Mouse (Mus musculus): ENCODE data around the gene Gm38392. TPM values are rescaled to one million over a fixed set of nuclear protein-coding genes. Genes with fewer than 3 reads are reported as not detected.

Gene Gm38392
- polyA plus RNA-seq, 1 experiment from 2014 or later, result 0.29 TPM

- H3K27ac ChIP-seq, result no peak overlapping the region
- no peak for DNase-seq (ENCODE audit: low spot score)
- WGBS, result 4% methylated on average over 46 of the region's 48 CpGs
Observed at GRCm38 (mm10) chr3:88241045-88241786, 45.8 kb downstream of the Gm38392 start.

GRCm38 (mm10) chr3:88239446-88239845 lies 47.6 kb downstream of the Gm38392 start:
- no peak overlapping the region for H3K27ac ChIP-seq

More at GRCm38 (mm10) chr3:88241045-88241786, 45.8 kb downstream of the Gm38392 start:
- H3K36me3 ChIP-seq, result no peaks in the 10 kb centered on the region
- peaks cover 14% of the 10 kb centered on the region for H3K4me1 ChIP-seq
- H3K27me3 ChIP-seq (ENCODE audit: insufficient read depth, poor library complexity, severe bottlenecking), result peaks cover 100% of the 10 kb centered on the region
- H3K4me3 ChIP-seq, result peak overlapping the region; percentile 45
- H3K9me3 ChIP-seq, result no peaks in the 10 kb centered on the region

GRCm38 (mm10) chr3:88238866-88239391 lies 48.1 kb downstream of the Gm38392 start:
- no peak for DNase-seq (ENCODE audit: low spot score)
- Histone ChIP-seq H3K27ac (no peak overlapping the region), H3K4me1 (peaks cover 14% of the 10 kb centered on the region), H3K9me3 (no peaks in the 10 kb centered on the region), H3K36me3 (no peaks in the 10 kb centered on the region), H3K4me3 (no peak overlapping the region), H3K27me3 (ENCODE audit: insufficient read depth, poor library complexity, severe bottlenecking) (peaks cover 94% of the 10 kb centered on the region)
- 44% methylated on average over 8 of the region's 8 CpGs for WGBS

More at GRCm38 (mm10) chr3:88239446-88239845, 47.6 kb downstream of the Gm38392 start:
- no peaks in the 10 kb centered on the region for H3K9me3 ChIP-seq
- peaks cover 96% of the 10 kb centered on the region for H3K27me3 ChIP-seq (ENCODE audit: insufficient read depth, poor library complexity, severe bottlenecking)
- whole genome bisulfite sequencing, result 54% methylated on average over 4 of the region's 4 CpGs
- DNase-seq (ENCODE audit: low spot score), result no peak
- H3K36me3 ChIP-seq, result no peaks in the 10 kb centered on the region
- H3K4me1 ChIP-seq, result peaks cover 14% of the 10 kb centered on the region
- no peak overlapping the region for H3K4me3 ChIP-seq

- Histone ChIP-seq H3K36me3 (no peaks in the 10 kb centered on the region), H3K9me3 (no peaks in the 10 kb centered on the region), H3K4me1 (peaks cover 14% of the 10 kb centered on the region), H3K27ac (no peak overlapping the region), H3K4me3 (0 out of 2 replicates have a peak overlapping the region, but pooled peaks have one; percentile 16), H3K27me3 (ENCODE audit: insufficient read depth, poor library complexity, severe bottlenecking) (peaks cover 94% of the 10 kb centered on the region)
- WGBS, result 8% methylated on average over 10 of the region's 10 CpGs
- no peak for DNase-seq (ENCODE audit: low spot score)
Observed at GRCm38 (mm10) chr3:88237556-88238194, 49.3 kb downstream of the Gm38392 start.

GRCm38 (mm10) chr3:88237161-88237555 lies 49.9 kb downstream of the Gm38392 start:
- Histone ChIP-seq H3K27ac (no peak overlapping the region), H3K27me3 (ENCODE audit: insufficient read depth, poor library complexity, severe bottlenecking) (peaks cover 94% of the 10 kb centered on the region), H3K4me1 (peaks cover 16% of the 10 kb centered on the region), H3K36me3 (no peaks in the 10 kb centered on the region), H3K9me3 (no peaks in the 10 kb centered on the region), H3K4me3 (no peak overlapping the region)
- 18% methylated on average over 6 of the region's 6 CpGs for WGBS
- no peak for DNase-seq (ENCODE audit: low spot score)

- DNase-seq (ENCODE audit: low spot score), result no peak
- H3K9me3 ChIP-seq, result no peaks in the 10 kb centered on the region
- H3K4me3 ChIP-seq, result no peak overlapping the region
- no peak overlapping the region for H3K27ac ChIP-seq
- H3K4me1 ChIP-seq, result peaks cover 15% of the 10 kb centered on the region
- H3K36me3 ChIP-seq, result no peaks in the 10 kb centered on the region
- peaks cover 94% of the 10 kb centered on the region for H3K27me3 ChIP-seq (ENCODE audit: insufficient read depth, poor library complexity, severe bottlenecking)
- WGBS, result 58% methylated on average over 2 of the region's 2 CpGs
Observed at GRCm38 (mm10) chr3:88235616-88236015, 51.4 kb downstream of the Gm38392 start.

GRCm38 (mm10) chr3:88235216-88235615 lies 51.8 kb downstream of the Gm38392 start:
- Histone ChIP-seq H3K4me1 (peaks cover 16% of the 10 kb centered on the region), H3K27me3 (ENCODE audit: insufficient read depth, poor library complexity, severe bottlenecking) (peaks cover 94% of the 10 kb centered on the region), H3K4me3 (no peak overlapping the region), H3K9me3 (no peaks in the 10 kb centered on the region), H3K27ac (no peak overlapping the region), H3K36me3 (no peaks in the 10 kb centered on the region)
- 14% methylated on average over 3 of the region's 3 CpGs for WGBS
- no peak for DNase-seq (ENCODE audit: low spot score)

- Histone ChIP-seq H3K27ac (no peak overlapping the region), H3K4me3 (no peak overlapping the region), H3K4me1 (peaks cover 16% of the 10 kb centered on the region), H3K36me3 (no peaks in the 10 kb centered on the region), H3K9me3 (no peaks in the 10 kb centered on the region), H3K27me3 (ENCODE audit: insufficient read depth, poor library complexity, severe bottlenecking) (peaks cover 93% of the 10 kb centered on the region)
- 67% methylated on average over 8 of the region's 8 CpGs for WGBS
- no peak for DNase-seq (ENCODE audit: low spot score)
Observed at GRCm38 (mm10) chr3:88234041-88234440, 53.0 kb downstream of the Gm38392 start.

- DNase-seq (ENCODE audit: low spot score), result no peak
- H3K4me1 ChIP-seq, result peaks cover 16% of the 10 kb centered on the region
- H3K4me3 ChIP-seq, result no peak overlapping the region
- H3K36me3 ChIP-seq, result no peaks in the 10 kb centered on the region
- no peaks in the 10 kb centered on the region for H3K9me3 ChIP-seq
- 23% methylated on average over 7 of the region's 7 CpGs for WGBS
- peaks cover 93% of the 10 kb centered on the region for H3K27me3 ChIP-seq (ENCODE audit: insufficient read depth, poor library complexity, severe bottlenecking)
- H3K27ac ChIP-seq, result no peak overlapping the region
Observed at GRCm38 (mm10) chr3:88232851-88233649, 54.0 kb downstream of the Gm38392 start.

- peaks cover 10% of the 10 kb centered on the region; the same call in 1 of the 2 replicates for H3K4me1 ChIP-seq
- H3K4me3 ChIP-seq, result no peak overlapping the region
- H3K36me3 ChIP-seq, result no peaks in the 10 kb centered on the region
- H3K27ac ChIP-seq, result no peak overlapping the region
- WGBS, result 56% methylated on average over 7 of the region's 7 CpGs
- H3K9me3 ChIP-seq, result no peaks in the 10 kb centered on the region
- peaks cover 90% of the 10 kb centered on the region for H3K27me3 ChIP-seq (ENCODE audit: insufficient read depth, poor library complexity, severe bottlenecking)
- DNase-seq (ENCODE audit: low spot score), result no peak
Observed at GRCm38 (mm10) chr3:88232301-88232702, 54.7 kb downstream of the Gm38392 start.

- Histone ChIP-seq H3K27me3 (ENCODE audit: insufficient read depth, poor library complexity, severe bottlenecking) (peaks cover 87% of the 10 kb centered on the region), H3K4me3 (no peak overlapping the region), H3K9me3 (no peaks in the 10 kb centered on the region), H3K27ac (no peak overlapping the region), H3K36me3 (no peaks in the 10 kb centered on the region), H3K4me1 (peaks cover 10% of the 10 kb centered on the region; the same call in 1 of the 2 replicates)
- no peak for DNase-seq (ENCODE audit: low spot score)
- 44% methylated on average over 1 of the region's 1 CpGs for WGBS
Observed at GRCm38 (mm10) chr3:88231061-88231641, 55.9 kb downstream of the Gm38392 start.

GRCm38 (mm10) chr3:88230262-88231047 lies 56.6 kb downstream of the Gm38392 start:
- DNase-seq (ENCODE audit: low spot score), result no peak

More at GRCm38 (mm10) chr3:88230262-88231047, 56.6 kb downstream of the Gm38392 start:
- H3K4me1 ChIP-seq, result peaks cover 10% of the 10 kb centered on the region; the same call in 1 of the 2 replicates
- H3K4me3 ChIP-seq, result no peak overlapping the region
- no peak overlapping the region for H3K27ac ChIP-seq
- H3K9me3 ChIP-seq, result no peaks in the 10 kb centered on the region
- H3K36me3 ChIP-seq, result no peaks in the 10 kb centered on the region
- peaks cover 88% of the 10 kb centered on the region for H3K27me3 ChIP-seq (ENCODE audit: insufficient read depth, poor library complexity, severe bottlenecking)
- 49% methylated on average over 17 of the region's 17 CpGs for WGBS

All from heart, embryonic 10.5 days (tissue).